Mouse (Mus musculus): ENCODE results near the gene Sfpq.
A peak's percentile ranks its signal among the peaks of the same experiment; 100 is the strongest.

The Sfpq gene

GRCm38 (mm10) chr4:127027228-127028190 lies 6.4 kb downstream of the Sfpq start:
- peak in 1 of 2 experiments; percentile 58 for DNase-seq

GRCm38 (mm10) chr4:127037158-127037557 lies 16.0 kb downstream of the Sfpq start:
- no peak for DNase-seq

- no peak for DNase-seq
These were observed 17.0 kb downstream of the Sfpq start for GRCm38 (mm10) chr4:127037908-127038827.

- no peak for DNase-seq
These were observed 17.8 kb downstream of the Sfpq start for GRCm38 (mm10) chr4:127038828-127039349.

GRCm38 (mm10) chr4:127039871-127040483 lies 18.9 kb downstream of the Sfpq start:
- no peak for DNase-seq

GRCm38 (mm10) chr4:127043540-127043939 lies 22.4 kb downstream of the Sfpq start:
- DNase-seq = no peak

- DNase-seq = no peak
These were observed 30.0 kb downstream of the Sfpq start for GRCm38 (mm10) chr4:127051121-127051520.

GRCm38 (mm10) chr4:127053071-127053470 lies 31.9 kb downstream of the Sfpq start:
- DNase-seq = no peak

GRCm38 (mm10) chr4:127054522-127055198 lies 33.5 kb downstream of the Sfpq start:
- DNase-seq = no peak

GRCm38 (mm10) chr4:127060585-127061290 lies 39.6 kb downstream of the Sfpq start, which contains the start of gene Zmym1:
Zmym1 (minus strand) TSS chr4:127061152.
- DNase-seq = peak; percentile 93

GRCm38 (mm10) chr4:127064051-127064450 lies 42.9 kb downstream of the Sfpq start:
- no peak for DNase-seq

GRCm38 (mm10) chr4:127074915-127075314 lies 53.8 kb downstream of the Sfpq start:
- no peak for DNase-seq

- peak; percentile 96 to 97 for DNase-seq
These were observed 55.9 kb downstream of the Sfpq start, which contains the start of gene Zmym6 for GRCm38 (mm10) chr4:127076875-127077548. Zmym6 (plus strand) TSS chr4:127077383.

- DNase-seq = no peak
These were observed 59.7 kb downstream of the Sfpq start for GRCm38 (mm10) chr4:127080806-127081205.

GRCm38 (mm10) chr4:127083131-127083530 lies 62.0 kb downstream of the Sfpq start:
- no peak for DNase-seq

GRCm38 (mm10) chr4:127085761-127086160 lies 64.6 kb downstream of the Sfpq start:
- no peak for DNase-seq

All from lung, postnatal 4 days (tissue).